Mouse (Mus musculus) urinary bladder, adult 18-20 months (tissue): ENCODE data around the gene Cbfb.
"Not testable (repeated sequence)": the region's sequence is repeated elsewhere in the genome, so short reads cannot be mapped to it uniquely, and the experiment has no call there.

Source experiments
- DNase-seq, 2 experiments: peaks; one replicate each; pipeline ENCODE4 v3.0.0; 2022; ENCODE audit warnings: low spot score in 2 of 2, mixed read lengths in 2 of 2

Cbfb gene

GRCm38 (mm10) chr8:105170381-105171115 lies at the start of gene Cbfb:
Gene Cbfb (plus strand): TSS chr8:105170674.
- peak; percentile 86 to 96 for DNase-seq

- no peak for DNase-seq
Observed at GRCm38 (mm10) chr8:105129864-105130263, 40.6 kb upstream of the Cbfb start.

DNA sequence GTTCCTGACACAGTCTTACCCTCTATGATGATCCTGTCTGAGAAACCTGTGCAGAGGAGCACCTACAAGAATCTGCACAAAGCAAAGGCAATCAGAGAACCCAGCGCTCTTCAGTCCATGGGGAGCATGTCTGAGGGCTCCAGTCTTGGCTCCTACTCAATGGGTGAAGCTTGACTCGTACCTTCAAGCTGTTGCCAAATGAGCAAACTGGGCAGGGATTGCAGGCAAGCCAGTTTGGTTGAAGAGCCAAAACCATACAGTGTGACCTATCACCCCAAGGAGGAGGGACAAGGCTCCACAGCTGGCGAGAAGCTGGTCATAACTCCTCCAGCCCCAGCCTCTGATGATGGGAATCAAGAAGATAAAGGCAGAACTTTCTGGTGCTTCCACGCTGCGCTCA lies 39.0 kb upstream of the Cbfb start, which contains the start of gene Ces4a:
Gene Ces4a (plus strand): TSS at position 292 of the 400 bp plus-strand sequence.
- no peak for DNase-seq

DNA sequence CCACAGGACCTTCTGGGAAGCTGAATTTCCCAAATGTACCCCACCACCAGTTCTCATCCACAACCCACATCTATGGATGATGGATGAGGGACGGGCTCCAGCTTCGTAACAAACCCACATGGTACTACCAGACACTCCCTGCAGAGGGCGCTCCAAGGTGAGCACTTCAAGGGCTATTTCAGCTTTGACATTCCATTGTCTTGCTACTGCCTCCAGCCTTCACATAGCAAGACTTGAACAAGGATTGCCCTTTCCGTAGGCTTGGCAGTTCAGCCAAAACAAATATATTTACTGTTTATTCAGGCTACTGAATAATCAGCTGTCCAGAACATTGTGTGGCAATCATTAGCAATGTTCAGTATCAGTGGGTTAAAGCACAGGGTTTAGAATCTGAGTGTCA lies 32.1 kb upstream of the Cbfb start:
- peak; percentile 40 to 67 for DNase-seq

GRCm38 (mm10) chr8:105142395-105142794 lies 28.1 kb upstream of the Cbfb start:
- no peak for DNase-seq

DNA sequence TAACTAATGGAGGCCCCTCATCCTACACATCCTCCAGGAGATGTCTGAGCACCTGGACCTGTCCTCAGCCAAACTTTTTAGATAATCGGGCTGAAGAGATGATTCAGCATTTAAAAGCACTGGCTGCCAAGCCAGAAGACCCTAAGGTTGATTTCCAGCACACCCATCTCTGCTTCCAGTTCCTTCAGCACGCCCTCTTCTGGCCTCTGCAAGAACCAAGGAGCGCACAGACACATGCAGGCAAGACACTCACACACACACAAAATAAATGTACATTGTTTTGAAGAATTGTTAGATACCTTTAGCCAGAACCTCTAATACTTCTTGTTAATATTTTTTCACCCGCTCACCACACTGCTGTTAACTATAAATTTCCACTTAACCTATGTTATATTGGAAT lies 18.8 kb upstream of the Cbfb start:
- no peak for DNase-seq

GRCm38 (mm10) chr8:105152623-105153398 lies 17.7 kb upstream of the Cbfb start:
- peak; percentile 28 to 42 for DNase-seq

DNA sequence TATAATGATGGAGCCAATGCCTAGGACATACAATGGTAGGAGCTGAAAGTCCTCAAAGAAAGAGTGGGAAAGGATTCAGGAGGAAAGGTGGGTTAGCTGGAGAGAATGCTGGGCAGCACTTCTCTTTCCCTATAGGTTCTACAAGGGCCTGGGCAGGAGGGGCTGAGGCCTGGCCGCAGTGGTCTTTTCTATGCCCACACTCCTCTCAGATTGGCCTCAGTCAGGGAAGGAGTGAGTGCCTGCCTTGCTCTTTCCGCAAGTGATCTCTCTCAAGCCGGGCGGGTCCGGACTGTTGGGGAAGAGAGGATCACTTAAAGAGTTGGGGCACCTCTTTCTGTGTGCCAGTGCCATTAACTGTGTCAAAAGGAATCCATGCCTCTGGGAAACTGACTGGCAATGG lies 16.2 kb upstream of the Cbfb start:
- no peak for DNase-seq

GRCm38 (mm10) chr8:105155091-105155745 lies 15.3 kb upstream of the Cbfb start:
- DNase-seq, result no peak

- peak in 1 of 2 experiments; percentile 11 for DNase-seq
Observed at GRCm38 (mm10) chr8:105157555-105157954, 12.9 kb upstream of the Cbfb start.

DNA sequence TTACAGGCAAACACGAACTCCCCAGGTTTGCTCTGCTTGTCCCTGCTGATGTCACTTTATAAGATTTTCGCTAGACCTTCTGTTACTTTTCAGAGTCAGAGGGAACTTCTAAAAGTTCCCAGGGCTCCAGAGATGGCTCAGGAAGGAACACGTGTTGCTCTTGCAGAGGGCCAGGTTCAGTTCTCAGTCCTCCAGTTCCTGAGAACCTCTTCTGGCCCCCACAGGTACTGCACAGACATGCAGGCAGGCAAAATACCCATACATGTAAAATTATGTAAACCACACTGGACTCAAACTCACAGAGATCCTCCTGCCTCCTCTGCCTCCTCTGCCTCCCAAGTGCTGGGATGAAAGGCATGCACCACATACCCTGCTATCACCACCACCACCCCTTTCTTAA lies 12.4 kb upstream of the Cbfb start:
- DNase-seq, result no peak

DNA sequence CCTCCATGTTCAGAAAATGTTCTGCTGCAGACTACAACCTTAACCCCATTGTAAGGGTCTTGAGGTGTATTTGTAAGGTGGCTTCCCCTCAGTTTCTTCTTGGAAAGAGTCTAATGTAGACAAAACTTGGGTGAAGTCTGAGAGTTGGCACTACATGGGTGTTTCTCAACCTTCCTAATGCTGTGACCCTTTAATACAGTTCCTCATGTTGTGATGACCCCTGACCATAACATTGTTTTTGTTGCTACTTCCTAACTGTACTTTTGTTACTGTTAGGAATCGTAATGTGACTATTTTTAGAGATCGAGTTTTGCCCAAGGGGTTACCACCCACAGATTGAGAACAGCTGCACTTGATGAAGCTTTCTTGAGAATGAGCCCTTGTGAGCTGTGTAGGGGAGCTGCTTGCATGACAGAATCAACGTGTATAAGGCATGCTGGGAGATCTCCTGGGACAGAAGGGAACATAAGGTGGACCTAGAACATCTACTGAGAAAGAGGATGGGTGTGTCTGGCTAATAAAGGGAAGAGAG lies 9.3 kb upstream of the Cbfb start:
- no peak for DNase-seq

DNA sequence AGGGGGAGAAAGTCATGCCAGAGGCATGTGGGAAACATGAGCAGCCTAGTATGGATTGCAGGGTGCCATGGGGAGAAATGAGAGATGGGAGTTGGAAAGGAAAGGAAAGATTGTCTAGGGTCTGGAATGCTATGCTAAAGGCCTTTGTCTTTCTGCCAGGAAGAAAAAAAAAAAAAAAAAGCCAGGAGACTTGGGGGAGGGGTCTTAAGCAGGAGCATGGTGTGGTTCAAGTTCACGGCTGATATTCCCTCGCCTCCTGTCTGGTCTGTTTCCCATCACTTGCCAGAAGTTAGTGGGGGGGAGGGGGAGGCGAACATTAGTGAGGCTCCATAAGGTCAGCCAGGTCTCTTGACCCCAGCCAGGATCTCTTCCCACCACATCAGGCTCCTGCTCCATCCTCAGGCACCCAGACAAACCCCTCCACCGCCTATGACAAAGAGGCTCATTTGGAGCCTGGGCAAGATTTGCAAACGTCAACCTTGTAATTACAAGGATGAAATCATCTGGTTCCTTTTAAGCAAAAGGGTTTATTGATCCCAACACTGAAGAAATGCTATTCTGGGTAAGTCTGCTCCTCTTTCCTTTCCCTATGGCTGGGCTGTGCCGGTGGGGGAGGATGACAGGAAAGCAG lies 6.1 kb upstream of the Cbfb start:
- DNase-seq, result no peak

GRCm38 (mm10) chr8:105165191-105165590 lies 5.3 kb upstream of the Cbfb start:
- no peak for DNase-seq

DNA sequence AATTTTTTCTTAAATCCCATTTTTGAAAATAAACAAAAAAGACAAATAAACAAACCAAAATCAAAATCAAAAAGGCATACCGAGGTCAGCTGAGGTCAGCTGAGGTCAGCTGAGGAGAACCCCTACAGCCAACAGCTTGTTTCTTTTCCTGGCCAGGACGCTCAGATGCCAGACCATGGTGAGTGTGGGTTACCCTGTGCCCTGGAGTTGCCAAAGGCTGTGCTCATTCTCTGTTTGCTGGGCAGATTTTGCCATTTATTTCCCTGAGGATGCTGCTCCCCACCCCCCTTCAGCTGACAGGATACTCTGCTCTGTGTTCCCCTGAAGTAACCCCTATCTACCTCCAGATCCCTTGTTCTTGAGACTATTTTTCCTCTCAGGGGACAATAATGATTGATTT lies 3.4 kb upstream of the Cbfb start:
- no peak for DNase-seq

DNA sequence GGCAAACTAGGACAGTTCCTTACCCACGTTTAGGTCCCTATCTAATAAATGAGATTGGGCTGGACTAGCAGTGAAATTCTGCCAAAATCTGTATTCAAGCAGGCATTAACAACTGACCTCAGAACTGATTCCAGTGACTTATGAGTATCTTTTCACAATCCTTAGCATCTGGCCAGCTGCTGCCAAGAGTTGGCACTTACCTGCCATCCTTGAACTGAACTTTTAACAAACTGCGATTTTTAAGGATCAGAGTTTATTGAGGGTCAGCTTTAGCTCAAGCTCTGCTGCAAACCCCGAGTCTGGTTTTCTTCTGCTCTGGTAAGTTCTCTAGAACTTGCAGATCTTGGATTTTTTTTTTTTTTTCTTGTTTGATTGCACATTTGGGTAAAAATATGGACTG lies 892 bp upstream of the Cbfb start:
- DNase-seq, result no peak

DNA sequence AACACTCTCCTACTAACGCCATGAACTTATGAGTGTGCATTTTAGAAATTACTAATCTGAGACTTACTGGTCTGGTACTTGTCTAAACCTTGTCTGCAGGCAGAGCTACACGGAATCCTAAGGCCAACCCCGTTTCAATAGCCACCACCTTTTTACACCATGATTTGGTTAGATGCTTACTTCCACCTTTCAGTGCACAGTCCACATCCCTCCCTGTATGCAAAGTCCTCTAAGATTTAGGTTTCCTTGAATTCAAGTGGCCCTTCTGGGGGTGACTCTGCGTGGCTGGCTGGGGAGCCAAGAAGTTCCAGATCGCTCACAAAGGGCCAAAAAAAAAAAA lies 463 bp upstream of the Cbfb start:
- no peak for DNase-seq

DNA sequence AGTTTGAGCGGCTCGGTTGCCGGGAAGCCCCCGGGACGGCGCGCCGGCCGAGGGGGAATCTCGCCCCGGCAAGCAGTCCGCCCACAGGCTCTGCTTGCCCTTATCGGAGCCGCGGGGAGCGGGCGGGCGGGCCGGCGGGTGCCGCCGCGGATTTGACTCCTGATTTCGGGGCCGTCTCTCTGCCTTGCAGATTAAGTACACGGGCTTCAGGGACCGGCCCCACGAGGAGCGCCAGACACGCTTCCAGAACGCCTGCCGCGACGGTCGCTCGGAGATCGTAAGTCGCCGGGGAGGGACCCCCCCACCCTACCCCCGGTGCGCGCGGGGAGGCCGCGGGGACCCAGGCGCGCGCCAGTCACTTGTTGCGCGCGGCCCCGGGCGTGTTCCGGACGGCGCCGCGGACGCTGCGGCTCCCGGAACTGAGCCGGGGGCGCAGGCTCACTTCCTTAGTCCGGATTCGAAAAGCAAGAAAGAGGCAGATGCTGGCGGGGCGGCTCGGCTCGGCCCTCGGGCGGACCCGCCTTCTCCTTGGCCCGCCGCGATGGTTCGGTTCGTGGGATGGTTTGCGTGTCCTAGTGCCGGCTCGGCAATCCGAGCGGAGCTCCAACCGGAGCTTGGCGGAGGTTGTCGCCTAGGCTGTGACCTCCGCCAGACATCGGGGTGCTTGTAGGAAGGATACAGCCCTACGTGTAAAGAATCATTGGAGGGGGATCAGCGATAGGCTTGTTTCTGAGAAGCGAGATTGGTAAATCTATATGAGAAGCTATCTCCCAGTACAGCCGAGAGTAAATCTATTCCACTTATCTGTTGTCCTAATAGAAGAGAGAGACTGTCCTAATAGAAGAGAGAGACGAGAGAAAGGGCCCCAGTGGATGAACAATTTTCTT lies 885 bp downstream of the Cbfb start:
- peak; percentile 61 to 68 for DNase-seq

DNA sequence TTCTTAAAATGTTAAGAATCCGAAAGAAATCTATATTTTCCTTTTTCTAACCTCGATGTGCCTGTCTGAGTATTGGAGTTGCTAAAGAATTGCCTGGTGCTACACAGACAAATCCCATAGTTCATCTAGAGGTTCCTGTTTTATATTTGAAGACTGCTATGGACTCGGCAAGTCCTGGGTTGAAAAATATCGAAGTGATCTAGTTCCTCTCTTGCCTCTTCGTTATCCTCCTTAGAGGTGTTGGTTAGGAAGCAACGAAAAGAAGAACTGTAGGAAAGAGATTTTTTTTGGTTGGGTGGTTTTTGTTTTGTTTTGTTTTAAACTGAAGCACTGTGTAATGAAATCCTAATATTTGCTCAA lies 1.5 kb downstream of the Cbfb start:
- no peak for DNase-seq

DNA sequence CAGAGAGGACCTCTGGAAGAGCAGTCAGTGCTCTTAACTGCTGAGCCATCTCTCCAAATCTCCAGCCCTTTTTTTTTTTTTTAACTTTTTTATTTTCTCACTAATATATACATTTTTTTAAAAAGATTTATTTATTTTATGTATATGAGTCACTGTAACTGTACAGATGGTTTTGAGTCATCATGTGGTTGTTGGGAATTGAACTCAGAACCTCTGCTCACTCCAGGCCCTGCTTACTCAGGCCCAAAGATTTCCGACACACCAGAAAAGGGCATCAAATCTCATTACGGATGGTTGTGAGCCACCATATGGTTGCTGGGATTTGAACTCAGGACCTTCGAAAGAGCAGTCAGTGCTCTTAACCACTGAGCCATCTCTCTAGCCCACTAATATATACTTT lies 4.8 kb downstream of the Cbfb start:
- not testable (repeated sequence) for DNase-seq

GRCm38 (mm10) chr8:105178211-105178800 lies 7.8 kb downstream of the Cbfb start:
- DNase-seq, result no peak
